Comparison of ENCODE assay signal across 8 mouse cellular contexts in genomic region chr7:47014564-47015389, GRCm38 (mm10). TPM values are rescaled to one million over a fixed set of nuclear protein-coding genes. Genes with fewer than 3 reads are reported as not detected.
DNase-seq lines count a peak whose midpoint lies in the region; ATAC-seq and TF ChIP-seq lines count a peak whose summit lies in the region.

No protein-coding gene starts in this region.

- H3K4me3 ChIP-seq in hindbrain, postnatal 0 days (ENCODE audit: low read length) = no peak overlapping the region
- no peak overlapping the region for H3K4me3 ChIP-seq in hindbrain, embryonic 12.5 days
- peak overlapping the region; percentile 24 for H3K4me3 ChIP-seq in bone marrow macrophage, adult 2 months (ENCODE audit: insufficient read depth, low read length)

- peaks cover 3% of the 10 kb centered on the region; the same call in 1 of the 2 replicates for H3K4me1 ChIP-seq in hindbrain, postnatal 0 days (ENCODE audit: insufficient read depth, low read length)
- H3K4me1 ChIP-seq in hindbrain, embryonic 12.5 days = peaks cover 6% of the 10 kb centered on the region
- peaks cover 23% of the 10 kb centered on the region for H3K4me1 ChIP-seq in bone marrow macrophage, adult 2 months (ENCODE audit: control insufficient read depth, insufficient read depth, low read length)

- no peaks in the 10 kb centered on the region for H3K27me3 ChIP-seq in hindbrain, postnatal 0 days (ENCODE audit: insufficient read depth, low read length)
- no peaks in the 10 kb centered on the region for H3K27me3 ChIP-seq in hindbrain, embryonic 12.5 days

- 0 out of 2 replicates have a peak overlapping the region, but pooled peaks have one; percentile 20 for H3K27ac ChIP-seq in hindbrain, postnatal 0 days
- no peak overlapping the region for H3K27ac ChIP-seq in hindbrain, embryonic 12.5 days
- H3K27ac ChIP-seq in bone marrow macrophage, adult 2 months (ENCODE audit: insufficient read depth, low read depth, low read length) = peak overlapping the region; percentile 44

- no peaks in the 10 kb centered on the region for H3K9me3 ChIP-seq in hindbrain, postnatal 0 days (ENCODE audit: low read length)
- H3K9me3 ChIP-seq in hindbrain, embryonic 12.5 days (replicated peaks) = no peaks in the 10 kb centered on the region

- ATAC-seq in hindbrain, postnatal 0 days = no peak
- ATAC-seq in hindbrain, embryonic 12.5 days (ENCODE audit: low FRiP score) = no peak

- no peak for TF ChIP-seq POLR2A in bone marrow macrophage, adult 2 months (IDR thresholded peaks at IDR 0.05; ENCODE audit: borderline replicate concordance, low read depth, low read length)

- intact Hi-C loops in heart, postnatal 14 days (cut with DNase I) = loop anchor here (1.0 kb wide), 1 partner anchor 51 kb away; no protein-coding TSS in a partner anchor

- no peak overlapping the region for H3K9ac ChIP-seq in hindbrain, postnatal 0 days (replicated peaks; ENCODE audit: low read length)
- H3K9ac ChIP-seq in hindbrain, embryonic 12.5 days = no peak overlapping the region

- 48% methylated on average over 10 of the region's 11 CpGs for WGBS in hindbrain, postnatal 0 days
- WGBS in hindbrain, embryonic 12.5 days = 59% methylated on average over 10 of the region's 11 CpGs

- DNase-seq in hindbrain, postnatal 0 days (ENCODE audit: low spot score) = no peak
- DNase-seq in heart, postnatal 14 days = peak; percentile 48 to 78
- peak; percentile 70 for DNase-seq in lung, postnatal 14 days
- DNase-seq in layer of hippocampus, postnatal 36 days = no peak
- no peak for DNase-seq in left cerebral cortex, adult 18-20 months (ENCODE audit: low spot score in 2 of 2)
- no peak for DNase-seq in kidney, adult 18-20 months

- no peaks in the 10 kb centered on the region for H3K36me3 ChIP-seq in hindbrain, postnatal 0 days (ENCODE audit: insufficient read depth, low read length)
- no peaks in the 10 kb centered on the region for H3K36me3 ChIP-seq in hindbrain, embryonic 12.5 days

- no peak for TF ChIP-seq CTCF in hindbrain, postnatal 0 days (IDR thresholded peaks at IDR 0.05; ENCODE audit: low read depth)
- no peak for TF ChIP-seq CTCF in bone marrow macrophage, adult 2 months (IDR thresholded peaks at IDR 0.05; ENCODE audit: low read depth, low read length)

- no peak overlapping the region for H3K4me2 ChIP-seq in hindbrain, postnatal 0 days (ENCODE audit: low read depth, low read length)
- no peak overlapping the region for H3K4me2 ChIP-seq in hindbrain, embryonic 12.5 days (replicated peaks)

RNA-seq across cellular contexts. Expression of gene Spty2d1, which starts 6.6 kb away (rescaled TPM):
- 9.1 and 9.7 TPM in 2 replicates for total RNA-seq in hindbrain, postnatal 0 days (2014; rRNA removed)
- 5.1 and 5.8 TPM in 2 replicates for polyA plus RNA-seq in hindbrain, postnatal 0 days (2015; fragmentation: Nextera tagmentation; extraction: Ambion mirVana)
- polyA plus RNA-seq in hindbrain, embryonic 12.5 days (2016; fragmentation: Nextera tagmentation; extraction: Ambion mirVana) = 14.7 and 16.1 TPM in 2 replicates
- 12.6 and 14.8 TPM in 2 replicates for polyA plus RNA-seq in bone marrow macrophage, adult 2 months (2012; ENCODE audit: insufficient read depth, insufficient read length, missing spikeins)
- 10 to 100 TPM; 10.2 to 11.1 TPM for total RNA-seq in heart, postnatal 14 days (2021)
- total RNA-seq in layer of hippocampus, postnatal 36 days (2021) = 10 to 100 TPM; 16.3 to 16.5 TPM
- 10 to 100 TPM; 17.4 to 20.2 TPM for total RNA-seq in left cerebral cortex, adult 18-20 months (2021)

RNA-seq across cellular contexts. Expression of gene Gm9999, which starts 31.4 kb away (rescaled TPM):
- not detected in 2 replicates for total RNA-seq in hindbrain, postnatal 0 days (2014; rRNA removed)
- not detected in 2 replicates for polyA plus RNA-seq in hindbrain, postnatal 0 days (2015; fragmentation: Nextera tagmentation; extraction: Ambion mirVana)
- polyA plus RNA-seq in hindbrain, embryonic 12.5 days (2016; fragmentation: Nextera tagmentation; extraction: Ambion mirVana) = not detected in 2 replicates
- not detected in 2 replicates for polyA plus RNA-seq in bone marrow macrophage, adult 2 months (2012; ENCODE audit: insufficient read depth, insufficient read length, missing spikeins)
- total RNA-seq in heart, postnatal 14 days (2021) = not detected
- not detected for total RNA-seq in layer of hippocampus, postnatal 36 days (2021)
- total RNA-seq in left cerebral cortex, adult 18-20 months (2021) = not detected

RNA-seq across cellular contexts. Expression of gene Tmem86a, which starts 35.6 kb away (rescaled TPM):
- total RNA-seq in hindbrain, postnatal 0 days (2014; rRNA removed) = 11.9 and 17.1 TPM in 2 replicates
- polyA plus RNA-seq in hindbrain, postnatal 0 days (2015; fragmentation: Nextera tagmentation; extraction: Ambion mirVana) = 29.5 and 32.3 TPM in 2 replicates
- 19.2 and 20.2 TPM in 2 replicates for polyA plus RNA-seq in hindbrain, embryonic 12.5 days (2016; fragmentation: Nextera tagmentation; extraction: Ambion mirVana)
- 100 and 103 TPM in 2 replicates for polyA plus RNA-seq in bone marrow macrophage, adult 2 months (2012; ENCODE audit: insufficient read depth, insufficient read length, missing spikeins)
- total RNA-seq in heart, postnatal 14 days (2021) = 10 to 100 TPM; 26.4 to 31.0 TPM
- 10 to 100 TPM; 11.9 to 12.5 TPM for total RNA-seq in layer of hippocampus, postnatal 36 days (2021)
- 10 to 100 TPM; 13.2 to 13.5 TPM for total RNA-seq in left cerebral cortex, adult 18-20 months (2021)

RNA-seq across cellular contexts. Expression of gene Uevld, which starts 56.5 kb away (rescaled TPM):
- 8.4 and 10.1 TPM in 2 replicates for total RNA-seq in hindbrain, postnatal 0 days (2014; rRNA removed)
- 5.0 and 5.4 TPM in 2 replicates for polyA plus RNA-seq in hindbrain, postnatal 0 days (2015; fragmentation: Nextera tagmentation; extraction: Ambion mirVana)
- polyA plus RNA-seq in hindbrain, embryonic 12.5 days (2016; fragmentation: Nextera tagmentation; extraction: Ambion mirVana) = 8.9 and 9.5 TPM in 2 replicates
- 11.3 and 17.4 TPM in 2 replicates for polyA plus RNA-seq in bone marrow macrophage, adult 2 months (2012; ENCODE audit: insufficient read depth, insufficient read length, missing spikeins)
- total RNA-seq in heart, postnatal 14 days (2021) = 1 to 10 TPM; 8.1 to 9.7 TPM
- 10 to 100 TPM; 15.5 to 18.3 TPM for total RNA-seq in layer of hippocampus, postnatal 36 days (2021)
- total RNA-seq in left cerebral cortex, adult 18-20 months (2021) = 10 to 100 TPM; 15.7 to 17.2 TPM

Comparison
In these comparisons a context has a peak if more than half of its experiments do, and no peak if none do; other contexts are left out.
1. DNase-seq: peak in heart, postnatal 14 days (2 of 2) and lung, postnatal 14 days (single experiment); none in hindbrain, postnatal 0 days (single experiment), layer of hippocampus, postnatal 36 days (0 of 2), left cerebral cortex, adult 18-20 months (0 of 2) and kidney, adult 18-20 months (single experiment).